Mouse (Mus musculus) myocyte (in vitro differentiated cells): ENCODE measurements at regions not wholly inside any gene's neighbourhood (a gene's known extent, or its start where the extent isn't known, plus 50 kb on each side); places are given as distances from the start of the nearest gene placed in this dataset.

Experiments
- H3K27me3 ChIP-seq: one replicate; pipeline ENCODE4 v1.6.1; 2011; ENCODE audit not compliant: control insufficient read depth, insufficient read depth, insufficient read length
- H3K36me3 ChIP-seq: one replicate; pipeline ENCODE4 v1.6.1; 2011; ENCODE audit not compliant: control insufficient read depth, insufficient read depth
- H3K4me2 ChIP-seq: one replicate; pipeline ENCODE4 v1.6.1; 2011; ENCODE audit warnings: low read depth, control low read depth
- H3K4me3 ChIP-seq: one replicate; pipeline ENCODE4 v1.5.1; 2011; ENCODE audit warnings: mild to moderate bottlenecking, control low read depth, moderate library complexity
- H3K79me2 ChIP-seq: one replicate; pipeline ENCODE4 v1.6.1; 2011; ENCODE audit not compliant: control insufficient read depth, insufficient read depth
- H3ac ChIP-seq: one replicate; pipeline ENCODE4 v1.6.1; 2011; ENCODE audit not compliant: control insufficient read depth, insufficient read length
- CEBPB ChIP-seq: IDR thresholded peaks from 2 replicates; pipeline ENCODE4 v1.6.1; 2011; ENCODE audit warnings: mild to moderate bottlenecking, moderate library complexity; ENCODE audit not compliant: poor library complexity, insufficient read depth, severe bottlenecking
- E2F4 ChIP-seq: IDR thresholded peaks from one replicate; pipeline ENCODE4 v1.6.1; 2011; ENCODE audit warnings: mild to moderate bottlenecking, control low read depth, moderate library complexity; ENCODE audit not compliant: insufficient read depth
- MAX ChIP-seq: IDR thresholded peaks from one replicate; pipeline ENCODE4 v1.6.1; 2011; ENCODE audit warnings: low read depth, mild to moderate bottlenecking, control low read depth
- MYOD1 ChIP-seq, 3 experiments: IDR thresholded peaks; one replicate each; pipeline ENCODE4 v1.6.1; 2011; ENCODE audit warnings: control low read depth in 2 of 3, low read depth in 2 of 3, mild to moderate bottlenecking in 2 of 3, moderate library complexity in 1 of 3; ENCODE audit not compliant: insufficient read length in 2 of 3, control insufficient read depth in 1 of 3
- MYOG ChIP-seq, 3 experiments: IDR thresholded peaks; one replicate each; pipeline ENCODE4 v1.6.1; 2011; ENCODE audit warnings: control low read depth in 2 of 3, low read depth in 2 of 3, mild to moderate bottlenecking in 2 of 3; ENCODE audit not compliant: insufficient read length in 2 of 3, control insufficient read depth in 1 of 3, insufficient read depth in 1 of 3
- POLR2A ChIP-seq: IDR thresholded peaks from one replicate; pipeline ENCODE4 v1.6.1; 2011; ENCODE audit warnings: low read depth, mild to moderate bottlenecking, control low read depth, moderate library complexity; ENCODE audit not compliant: insufficient read length
- POLR2AphosphoS2 ChIP-seq: IDR thresholded peaks from one replicate; pipeline ENCODE4 v1.6.1; 2011; ENCODE audit warnings: low read depth, control low read depth; ENCODE audit not compliant: insufficient read length
- REST ChIP-seq: IDR thresholded peaks from one replicate; pipeline ENCODE4 v1.6.1; 2011; ENCODE audit warnings: mild to moderate bottlenecking, control low read depth, moderate library complexity; ENCODE audit not compliant: insufficient read depth, insufficient read length
- SRF ChIP-seq: IDR thresholded peaks from one replicate; pipeline ENCODE4 v1.6.1; 2011; ENCODE audit warnings: low read depth; ENCODE audit not compliant: control insufficient read depth, insufficient read length
- TCF12 ChIP-seq: IDR thresholded peaks from one replicate; pipeline ENCODE4 v1.6.1; 2011; ENCODE audit warnings: mild to moderate bottlenecking, control low read depth; ENCODE audit not compliant: poor library complexity, insufficient read depth, severe bottlenecking
- TCF3 ChIP-seq: IDR thresholded peaks from one replicate; pipeline ENCODE4 v1.6.1; 2011; ENCODE audit warnings: low read depth, control low read depth; ENCODE audit not compliant: insufficient read length
- USF1 ChIP-seq: IDR thresholded peaks from one replicate; pipeline ENCODE4 v1.6.1; 2011; ENCODE audit warnings: low read depth, mild to moderate bottlenecking, control low read depth, moderate library complexity

GRCm38 (mm10) chr10:10224582-10225144, 247.5 kb downstream of the Adgb start:
- TF ChIP-seq MAX = no peak
- no peak for TF ChIP-seq REST
- no peak for TF ChIP-seq TCF12
- TF ChIP-seq SRF = no peak
- TF ChIP-seq TCF3 = no peak
- TF ChIP-seq MYOD1 (IDR thresholded peaks at IDR 0.05; ENCODE audit: control insufficient read depth in 1 of 3, insufficient read length in 2 of 3, low read depth in 2 of 3) = no peak
- TF ChIP-seq USF1 = no peak
- no peak for TF ChIP-seq CEBPB
- TF ChIP-seq POLR2A = no peak
- Histone ChIP-seq H3K4me3 (no peak overlapping the region), H3K79me2 (no peaks in the 10 kb centered on the region), H3K4me2 (no peak overlapping the region), H3K36me3 (no peaks in the 10 kb centered on the region), H3ac (no peak overlapping the region), H3K27me3 (no peaks in the 10 kb centered on the region)

- Histone ChIP-seq H3K27me3 (no peaks in the 10 kb centered on the region), H3K4me2 (no peak overlapping the region)
- TF ChIP-seq SRF (no peak), TCF3 (no peak), USF1 (no peak), CEBPB (no peak), TCF12 (no peak), POLR2A (no peak), REST (no peak)
Measured at GRCm38 (mm10) chr10:10219726-10220125, 252.4 kb downstream of the Adgb start.

DNA sequence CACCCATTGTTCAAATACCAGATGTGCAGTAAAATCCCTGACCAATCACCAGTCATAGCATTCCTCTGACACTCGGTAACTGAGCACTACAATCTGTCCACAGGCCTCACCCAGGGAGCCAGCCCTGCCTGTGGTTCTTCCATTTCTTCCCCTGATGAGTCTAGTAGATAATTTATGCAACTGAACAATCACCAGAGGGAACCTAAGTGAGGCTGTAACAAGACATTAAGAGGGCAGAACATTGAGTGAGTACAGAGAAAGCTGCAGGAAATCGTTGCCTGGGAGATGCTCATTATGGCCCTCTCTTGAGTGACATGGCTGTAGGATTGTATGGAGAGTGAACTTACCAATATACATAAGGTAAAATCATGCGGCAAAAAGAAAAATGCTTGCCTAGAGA, 255.2 kb downstream of the Adgb start:
- Histone ChIP-seq H3ac (no peak overlapping the region), H3K4me2 (no peak overlapping the region), H3K4me3 (no peak overlapping the region), H3K79me2 (no peaks in the 10 kb centered on the region), H3K27me3 (no peaks in the 10 kb centered on the region), H3K36me3 (no peaks in the 10 kb centered on the region)
- TF ChIP-seq TCF12 (no peak), SRF (no peak), TCF3 (no peak), CEBPB (no peak), REST (no peak), POLR2AphosphoS2 (no peak)

More at GRCm38 (mm10) chr10:10219726-10220125, 252.4 kb downstream of the Adgb start:
- Histone ChIP-seq H3ac (no peak overlapping the region), H3K36me3 (no peaks in the 10 kb centered on the region), H3K4me3 (no peak overlapping the region), H3K79me2 (no peaks in the 10 kb centered on the region)

- Histone ChIP-seq H3K4me3 (no peak overlapping the region), H3ac (no peak overlapping the region), H3K27me3 (no peaks in the 10 kb centered on the region), H3K36me3 (no peaks in the 10 kb centered on the region), H3K4me2 (no peak overlapping the region), H3K79me2 (no peaks in the 10 kb centered on the region)
- no peak for TF ChIP-seq REST
- TF ChIP-seq E2F4 = no peak
- no peak for TF ChIP-seq POLR2AphosphoS2
- no peak for TF ChIP-seq TCF3
- TF ChIP-seq MYOG (IDR thresholded peaks at IDR 0.05; ENCODE audit: control insufficient read depth in 1 of 3, insufficient read depth in 1 of 3, insufficient read length in 2 of 3, low read depth in 2 of 3) = no peak
- TF ChIP-seq TCF12 = no peak
- no peak for TF ChIP-seq POLR2A
Measured at GRCm38 (mm10) chr10:10215376-10215775, 256.8 kb downstream of the Adgb start.

DNA sequence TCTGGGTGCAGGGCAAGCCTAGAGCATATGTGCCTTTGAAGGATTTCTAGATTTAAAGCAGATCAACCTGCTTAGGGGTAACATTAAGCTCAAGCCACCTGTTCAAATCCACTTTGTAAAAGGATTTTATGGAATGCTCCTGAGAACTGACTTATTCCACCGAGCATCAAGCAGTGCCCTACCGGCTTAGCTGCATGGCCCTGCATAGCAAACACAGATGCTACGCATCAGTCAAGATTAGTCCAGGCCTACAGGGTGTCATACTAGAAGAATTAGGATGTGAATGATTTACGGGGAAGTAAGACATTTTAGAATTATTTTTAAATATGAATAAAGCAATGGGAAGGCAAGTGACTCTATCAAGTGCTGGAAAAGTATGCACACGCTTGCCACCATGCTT, 263.8 kb downstream of the Adgb start:
- Histone ChIP-seq H3K4me2 (no peak overlapping the region), H3K79me2 (no peaks in the 10 kb centered on the region), H3ac (no peak overlapping the region), H3K36me3 (no peaks in the 10 kb centered on the region), H3K27me3 (no peaks in the 10 kb centered on the region), H3K4me3 (no peak overlapping the region)
- TF ChIP-seq MAX (no peak), CEBPB (no peak), MYOG (IDR thresholded peaks at IDR 0.05; ENCODE audit: control insufficient read depth in 1 of 3, insufficient read depth in 1 of 3, insufficient read length in 2 of 3, low read depth in 2 of 3) (no peak), E2F4 (no peak), TCF3 (no peak), USF1 (no peak), REST (no peak), POLR2A (no peak), POLR2AphosphoS2 (no peak), SRF (no peak), MYOD1 (IDR thresholded peaks at IDR 0.05; ENCODE audit: control insufficient read depth in 1 of 3, insufficient read length in 2 of 3, low read depth in 2 of 3) (no peak)
